Mouse (Mus musculus) forebrain, embryonic 16.5 days (tissue): ENCODE results near the gene Wfdc12. TPM values are rescaled to one million over a fixed set of nuclear protein-coding genes. Genes with fewer than 3 reads are reported as not detected.

Experiments used
- ATAC-seq: fragments of 200-750 bp; cut with Nextera tagmentation; 2 replicates; pipeline ENCODE4 v1.8.0; 2017; ENCODE audit warnings: mild to moderate bottlenecking, moderate library complexity
- H3K27ac ChIP-seq: fragments of 300-500 bp; sonication (generic); 2 replicates; pipeline ENCODE4 v1.5.1; 2014; ENCODE audit warnings: low read length, control low read depth
- H3K27me3 ChIP-seq: fragments of 300-500 bp; sonication (generic); replicated peaks from 2 replicates; pipeline ENCODE4 v1.6.1; 2014; ENCODE audit warnings: low read length; ENCODE audit not compliant: control insufficient read depth, insufficient read depth
- H3K36me3 ChIP-seq: fragments of 300-500 bp; sonication (generic); 2 replicates; pipeline ENCODE4 v1.6.1; 2014; ENCODE audit not compliant: control insufficient read depth, insufficient read depth
- H3K4me1 ChIP-seq: fragments of 300-500 bp; sonication (generic); replicated peaks from 2 replicates; pipeline ENCODE4 v1.6.1; 2014; ENCODE audit warnings: low read length; ENCODE audit not compliant: control insufficient read depth, insufficient read depth
- H3K4me2 ChIP-seq: fragments of 300-500 bp; sonication (generic); 2 replicates; pipeline ENCODE4 v1.6.1; 2014; ENCODE audit warnings: mild to moderate bottlenecking, low read length, control low read depth
- H3K4me3 ChIP-seq: fragments of 300-500 bp; sonication (generic); replicated peaks from 2 replicates; pipeline ENCODE4 v1.5.1; 2014; ENCODE audit warnings: mild to moderate bottlenecking, low read length, control low read depth
- H3K9ac ChIP-seq: fragments of 300-500 bp; sonication (generic); replicated peaks from 2 replicates; pipeline ENCODE4 v1.6.1; 2014; ENCODE audit warnings: low read depth, low read length, control low read depth
- H3K9me3 ChIP-seq: fragments of 300-500 bp; sonication (generic); 2 replicates; pipeline ENCODE4 v1.6.1; 2016; ENCODE audit warnings: low read length; ENCODE audit not compliant: control insufficient read depth
- WGBS: fragments of 180-500 bp; shearing (Covaris S2); extraction: QIAGEN DNeasy Blood & Tissue Kit; methylation state at CpG from one replicate; pipeline ENCODE4 v1.1.7; 2014; 5-methylcytosine and 5-hydroxymethylcytosine counted together
- polyA plus RNA-seq: library from polyadenylated mRNA; unstranded; fragments of >200 nt; fragmentation: Nextera tagmentation; extraction: Ambion mirVana; gene quantifications from 2 replicates; pipeline ENCODE4 v1.2.1, GENCODE M21; 2015

Wfdc12 gene
- polyA plus RNA-seq, 1 experiment from 2014 or later: not detected

DNA sequence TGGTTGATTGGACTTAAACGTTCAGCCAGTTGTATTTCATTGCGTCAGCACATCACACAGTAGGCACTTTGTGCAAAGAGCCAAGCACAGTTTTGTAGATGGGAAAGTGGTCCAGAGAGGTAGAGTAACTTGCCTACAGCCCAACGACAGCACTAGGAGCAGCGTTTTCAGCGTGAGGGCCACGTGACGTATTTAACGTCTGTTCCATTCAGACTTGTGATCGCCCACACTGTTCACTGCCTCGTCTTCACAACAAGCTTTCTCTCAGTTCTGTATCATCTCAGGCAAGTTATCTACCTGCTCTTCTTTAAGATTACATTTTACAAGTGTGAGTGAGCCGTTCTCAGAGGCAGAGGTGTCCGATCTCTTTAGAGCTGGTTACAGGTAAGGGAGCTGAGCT lies 43.9 kb downstream of the Wfdc12 start:
- Histone ChIP-seq H3K27me3 (no peaks in the 10 kb centered on the region), H3K9ac (no peak overlapping the region), H3K4me2 (no peak overlapping the region), H3K27ac (no peak overlapping the region), H3K36me3 (no peaks in the 10 kb centered on the region), H3K4me3 (no peak overlapping the region), H3K4me1 (peaks cover 7% of the 10 kb centered on the region; the same call in 1 of the 2 replicates), H3K9me3 (no peaks in the 10 kb centered on the region)
- no peak for ATAC-seq
- 95% methylated on average over 12 of the region's 12 CpGs for WGBS

DNA sequence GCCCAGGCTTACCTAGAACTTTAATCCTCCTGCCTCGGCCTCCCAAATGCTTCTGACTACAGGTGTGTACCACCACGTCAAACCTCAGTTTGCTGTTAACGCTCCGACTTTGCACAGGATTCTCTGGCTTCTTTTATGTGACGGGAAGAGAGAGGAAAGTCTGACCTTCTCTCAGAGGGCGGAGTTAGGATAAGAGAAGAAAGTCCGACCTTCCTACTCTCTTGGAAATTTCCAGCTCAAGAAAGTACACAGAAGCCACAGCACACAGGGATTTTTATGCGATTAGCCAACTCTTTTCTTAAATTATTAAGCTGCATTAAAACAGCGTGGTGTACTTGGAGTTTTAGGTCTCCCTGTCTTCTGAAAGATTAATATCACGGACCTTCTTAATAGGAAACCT lies 45.9 kb downstream of the Wfdc12 start:
- no peaks in the 10 kb centered on the region for H3K27me3 ChIP-seq
- no peak overlapping the region for H3K27ac ChIP-seq
- ATAC-seq: no peak
- no peak overlapping the region for H3K4me2 ChIP-seq
- H3K4me3 ChIP-seq: no peak overlapping the region
- WGBS: 87% methylated on average over 10 of the region's 10 CpGs
- peaks cover 7% of the 10 kb centered on the region; the same call in 1 of the 2 replicates for H3K4me1 ChIP-seq
- no peaks in the 10 kb centered on the region for H3K9me3 ChIP-seq
- no peaks in the 10 kb centered on the region for H3K36me3 ChIP-seq
- H3K9ac ChIP-seq: no peak overlapping the region

DNA sequence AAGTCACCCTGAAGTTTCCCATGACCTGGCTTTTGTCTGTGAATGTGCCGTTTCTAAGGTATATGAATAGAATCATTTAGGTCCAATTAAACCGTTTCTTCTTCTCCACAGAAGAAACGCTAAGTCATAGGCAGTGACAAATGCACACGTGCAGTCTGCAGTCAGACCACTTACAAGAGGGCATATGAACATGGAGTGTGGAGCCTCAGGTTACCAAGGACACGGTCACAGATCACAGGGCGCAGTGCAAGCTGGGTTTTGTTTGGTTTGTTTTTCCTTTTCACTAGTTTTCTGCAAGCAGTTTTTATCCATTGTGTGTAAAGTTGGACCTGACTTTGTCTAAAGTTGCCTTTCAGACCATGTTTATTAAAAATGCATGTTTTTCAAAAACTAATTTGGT lies 46.4 kb downstream of the Wfdc12 start:
- no peak for ATAC-seq
- Histone ChIP-seq H3K4me3 (no peak overlapping the region), H3K4me1 (peaks cover 7% of the 10 kb centered on the region; the same call in 1 of the 2 replicates), H3K4me2 (no peak overlapping the region), H3K27me3 (no peaks in the 10 kb centered on the region), H3K9ac (no peak overlapping the region), H3K36me3 (no peaks in the 10 kb centered on the region), H3K9me3 (no peaks in the 10 kb centered on the region), H3K27ac (no peak overlapping the region)
- WGBS: 63% methylated on average over 6 of the region's 6 CpGs

GRCm38 (mm10) chr2:164142021-164142420 lies 48.4 kb downstream of the Wfdc12 start:
- H3K27ac ChIP-seq: no peak overlapping the region
- no peak overlapping the region for H3K4me3 ChIP-seq
- H3K9ac ChIP-seq: no peak overlapping the region
- no peak overlapping the region for H3K4me2 ChIP-seq
- H3K9me3 ChIP-seq: no peaks in the 10 kb centered on the region
- H3K36me3 ChIP-seq: no peaks in the 10 kb centered on the region
- 48% methylated on average over 10 of the region's 10 CpGs for WGBS
- no peak for ATAC-seq
- H3K4me1 ChIP-seq: peaks cover 11% of the 10 kb centered on the region; the same call in 1 of the 2 replicates
- no peaks in the 10 kb centered on the region for H3K27me3 ChIP-seq

Other genes with a start within 250 kb of the Wfdc12 start
- 453 and 463 TPM in 2 replicates for gene Ywhab, start 195.6 kb downstream of the Wfdc12 start, polyA plus RNA-seq
- gene Pabpc1l, start 165.2 kb downstream of the Wfdc12 start, polyA plus RNA-seq: 2.3 and 3.7 TPM in 2 replicates
- gene Stk4, start 120.3 kb downstream of the Wfdc12 start, polyA plus RNA-seq: 31.3 and 34.7 TPM in 2 replicates
- 58.4 and 61.0 TPM in 2 replicates for gene Tomm34, start 119.4 kb downstream of the Wfdc12 start, polyA plus RNA-seq
- 1.1 and 1.3 TPM in 2 replicates for gene Kcns1, start 19.5 kb downstream of the Wfdc12 start, polyA plus RNA-seq
- not detected in 2 replicates for gene Wfdc5, start 7.9 kb downstream of the Wfdc12 start, polyA plus RNA-seq
- gene Wfdc15a, start 9.5 kb upstream of the Wfdc12 start, polyA plus RNA-seq: not detected in 2 replicates
- gene Wfdc15b, start 31.1 kb upstream of the Wfdc12 start, polyA plus RNA-seq: not detected in 2 replicates
- gene Svs2, start 47.9 kb upstream of the Wfdc12 start, polyA plus RNA-seq: not detected in 2 replicates
- not detected in 2 replicates for gene Svs3b, start 66.0 kb upstream of the Wfdc12 start, polyA plus RNA-seq
- gene Svs4, start 87.9 kb upstream of the Wfdc12 start, polyA plus RNA-seq: not detected in 2 replicates
- not detected in 2 replicates for gene Svs3a, start 98.7 kb upstream of the Wfdc12 start, polyA plus RNA-seq
- not detected in 2 replicates for gene Svs6, start 126.1 kb upstream of the Wfdc12 start, polyA plus RNA-seq
- gene Svs5, start 142.1 kb upstream of the Wfdc12 start, polyA plus RNA-seq: not detected in 2 replicates
- gene Slpi, start 198.5 kb upstream of the Wfdc12 start, polyA plus RNA-seq: not detected in 2 replicates
- 0.10 and 0.11 TPM in 2 replicates for gene Rbpjl, start 212.5 kb upstream of the Wfdc12 start, polyA plus RNA-seq
- gene Matn4, start 214.6 kb upstream of the Wfdc12 start, polyA plus RNA-seq: 2.0 and 3.1 TPM in 2 replicates